Mouse (Mus musculus) embryonic fibroblast, embryonic 13.5 days (primary cell): Measurements from ENCODE around the gene Supt3.

Source experiments
- CTCF ChIP-seq: IDR thresholded peaks from 2 replicates; pipeline ENCODE4 v1.5.1; 2011; ENCODE audit warnings: mild to moderate bottlenecking, control low read depth, low read length, moderate library complexity, borderline replicate concordance; ENCODE audit not compliant: insufficient read depth
- POLR2A ChIP-seq: IDR thresholded peaks from 2 replicates; pipeline ENCODE4 v1.6.1; 2011; ENCODE audit warnings: low read depth, mild to moderate bottlenecking, control low read depth, low read length, moderate library complexity

GRCm38 (mm10) chr17:45143043-45143442 is 366.1 kb downstream of the Supt3 start:
- TF ChIP-seq CTCF (no peak), POLR2A (no peak)
